ENCODE assay signal across 19 mouse cellular contexts in the genomic region with DNA sequence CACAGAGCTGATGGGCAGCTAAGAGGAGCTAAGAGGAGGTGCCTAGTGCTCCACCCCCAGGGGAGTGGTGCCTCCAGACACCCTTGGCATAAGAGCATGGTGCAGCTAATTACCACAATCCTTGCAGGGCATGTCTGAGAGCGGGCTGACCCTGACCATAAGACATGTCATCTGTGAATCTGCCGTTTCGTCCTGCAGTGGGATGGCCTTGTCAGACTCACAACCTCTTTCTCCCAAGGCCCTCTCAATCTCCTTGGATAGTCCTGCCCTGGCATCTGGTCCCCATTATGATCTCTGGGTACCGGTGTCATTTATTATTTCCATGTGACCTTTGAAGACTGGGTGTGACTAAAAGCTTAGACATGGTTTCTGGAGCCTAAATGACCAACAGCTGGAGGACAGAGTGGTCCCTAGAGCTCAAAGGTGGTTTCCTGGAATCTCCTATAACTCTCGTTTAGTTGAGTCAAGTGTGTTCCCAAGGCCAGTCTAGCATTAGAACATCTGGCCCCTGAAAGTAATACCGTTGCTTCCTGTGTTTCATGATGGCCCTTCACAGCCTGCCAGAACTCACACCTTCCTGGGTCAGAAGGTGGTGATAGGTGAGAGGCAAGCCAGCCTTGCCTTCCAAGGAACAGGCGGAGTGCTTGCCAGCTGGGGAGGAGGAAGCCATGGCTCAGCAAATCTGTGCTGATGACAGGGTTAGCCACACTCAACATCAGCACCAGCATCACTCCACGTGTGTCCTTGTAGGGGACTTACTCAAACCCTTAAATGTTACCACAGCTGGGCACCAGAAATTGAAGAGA. TPM values are rescaled to one million over a fixed set of nuclear protein-coding genes. Genes with fewer than 3 reads are reported as not detected.
A peak's percentile ranks its signal among the peaks of the same experiment; 100 is the strongest.
DNase-seq lines count a peak whose midpoint lies in the region; ATAC-seq and TF ChIP-seq lines count a peak whose summit lies in the region.
"Had no signal": no experiment of that assay in that cellular context is flagged by ENCODE, and none has a peak within 500 bp of the region (broad histone marks: within the 10 kb centered on the region; RNA-seq: fewer than 3 reads in every experiment).

No protein-coding gene starts in this region.

- H3K9ac ChIP-seq in midbrain, embryonic 13.5 days (replicated peaks) = no peak overlapping the region
- H3K9ac ChIP-seq: forebrain, embryonic 12.5 days; hindbrain, embryonic 12.5 days; intestine, embryonic 15.5 days; limb, embryonic 15.5 days; liver, embryonic 15.5 days had no signal

- H3K36me3 ChIP-seq in kidney, adult 2 months (ENCODE audit: control insufficient read depth, insufficient read depth, low read length) = no peaks in the 10 kb centered on the region
- peaks cover 22% of the 10 kb centered on the region for H3K36me3 ChIP-seq in limb, embryonic 10.5 days
- peaks cover 20% of the 10 kb centered on the region for H3K36me3 ChIP-seq in midbrain, embryonic 13.5 days

- 58% methylated on average over 8 of the region's 8 CpGs for WGBS in kidney, adult 2 months
- 23% methylated on average over 8 of the region's 8 CpGs for WGBS in limb, embryonic 10.5 days
- WGBS in midbrain, embryonic 13.5 days = 90% methylated on average over 8 of the region's 8 CpGs

- no peak for TF ChIP-seq POLR2A in kidney, adult 2 months (IDR thresholded peaks at IDR 0.05; ENCODE audit: low read depth, low read length)

- DNase-seq in kidney, adult 2 months = peak; percentile 51
- no peak for DNase-seq in kidney, adult 18-20 months
- DNase-seq in MN1 (ENCODE audit: low spot score) = peak; percentile 70
- DNase-seq in embryo, embryonic 10.5 days (ENCODE audit: low spot score) = peak; percentile 54
- DNase-seq in limb, embryonic 10.5 days (ENCODE audit: low spot score) = peak; percentile 72
- no peak for DNase-seq in heart, postnatal 25 days (ENCODE audit: low spot score)
- DNase-seq: cerebellum, adult 8-10 months; lung, postnatal 10 days; right cerebral cortex, adult 18-20 months; thymus, postnatal 25 days had no signal

- intact Hi-C loops in heart, postnatal 25 days (cut with DNase I) = no loop called here

- no peak overlapping the region for H3K4me3 ChIP-seq in kidney, adult 2 months (ENCODE audit: insufficient read depth, low read depth, low read length)
- H3K4me3 ChIP-seq in limb, embryonic 10.5 days = no peak overlapping the region
- no peak overlapping the region for H3K4me3 ChIP-seq in midbrain, embryonic 13.5 days (replicated peaks)
- H3K4me3 ChIP-seq: forebrain, embryonic 12.5 days; heart, embryonic 10.5 days; hindbrain, embryonic 12.5 days; intestine, embryonic 15.5 days; limb, embryonic 15.5 days; liver, embryonic 15.5 days had no signal

- peaks cover 41% of the 10 kb centered on the region for H3K4me1 ChIP-seq in kidney, adult 2 months (ENCODE audit: control insufficient read depth, insufficient read depth, low read length)
- peaks cover 54% of the 10 kb centered on the region for H3K4me1 ChIP-seq in limb, embryonic 10.5 days
- no peaks in the 10 kb centered on the region for H3K4me1 ChIP-seq in midbrain, embryonic 13.5 days (replicated peaks)
- H3K4me1 ChIP-seq: forebrain, embryonic 12.5 days; hindbrain, embryonic 12.5 days; intestine, embryonic 15.5 days had no signal

- no peak for TF ChIP-seq CTCF in kidney, adult 2 months (conservative IDR thresholded peaks at IDR 0.05; ENCODE audit: insufficient read depth, insufficient read length, low read depth, low read length)

- no peaks in the 10 kb centered on the region for H3K9me3 ChIP-seq in limb, embryonic 10.5 days (replicated peaks)
- no peaks in the 10 kb centered on the region for H3K9me3 ChIP-seq in midbrain, embryonic 13.5 days
- H3K9me3 ChIP-seq: forebrain, embryonic 12.5 days; heart, embryonic 10.5 days; hindbrain, embryonic 12.5 days; intestine, embryonic 15.5 days; limb, embryonic 15.5 days; liver, embryonic 15.5 days had no signal

- H3K27ac ChIP-seq in kidney, adult 2 months (ENCODE audit: insufficient read depth, low read depth, low read length) = no peak overlapping the region
- 0 out of 2 replicates have a peak overlapping the region, but pooled peaks have one; percentile 15 for H3K27ac ChIP-seq in limb, embryonic 10.5 days
- no peak overlapping the region for H3K27ac ChIP-seq in midbrain, embryonic 13.5 days
- H3K27ac ChIP-seq: forebrain, embryonic 12.5 days; heart, embryonic 10.5 days; hindbrain, embryonic 12.5 days; intestine, embryonic 15.5 days; kidney, postnatal 0 days; liver, embryonic 15.5 days had no signal

- H3K27me3 ChIP-seq in kidney, adult 2 months (replicated peaks; ENCODE audit: control insufficient read depth, insufficient read depth, low read length) = no peaks in the 10 kb centered on the region
- no peaks in the 10 kb centered on the region for H3K27me3 ChIP-seq in limb, embryonic 10.5 days (ENCODE audit: low read depth, poor library complexity, severe bottlenecking)
- no peaks in the 10 kb centered on the region for H3K27me3 ChIP-seq in midbrain, embryonic 13.5 days
- H3K27me3 ChIP-seq: forebrain, embryonic 12.5 days; hindbrain, embryonic 12.5 days; intestine, embryonic 15.5 days; limb, embryonic 15.5 days; liver, embryonic 15.5 days had no signal

- ATAC-seq in midbrain, embryonic 13.5 days = no peak
- ATAC-seq: activated CD4-positive, CD25-positive, alpha-beta regulatory T cell, adult 4 months; intestine, embryonic 15.5 days had no signal

- H3K4me2 ChIP-seq in midbrain, embryonic 13.5 days (replicated peaks) = no peak overlapping the region
- H3K4me2 ChIP-seq: forebrain, embryonic 12.5 days; hindbrain, embryonic 12.5 days; intestine, embryonic 15.5 days; limb, embryonic 15.5 days; liver, embryonic 15.5 days had no signal

RNA-seq across cellular contexts. Expression of a gene that starts 46.5 kb away (rescaled TPM):
- polyA plus RNA-seq in kidney, adult 2 months (2012; rRNA removed) = 45.0 and 57.5 TPM in 2 replicates
- polyA plus RNA-seq in limb, embryonic 10.5 days (2016; fragmentation: Nextera tagmentation; extraction: Ambion mirVana) = 10.3 and 13.1 TPM in 2 replicates
- polyA plus RNA-seq in midbrain, embryonic 13.5 days (2015; fragmentation: Nextera tagmentation; extraction: Ambion mirVana) = 21.3 and 26.7 TPM in 2 replicates
- total RNA-seq in heart, postnatal 25 days (2021) = 10 to 100 TPM; 40.2 to 44.4 TPM

Comparison
In these comparisons a context has a peak if more than half of its experiments do, and no peak if none do; other contexts are left out.
1. DNase-seq: peak in kidney, adult 2 months (single experiment), MN1 (single experiment), embryo, embryonic 10.5 days (single experiment) and limb, embryonic 10.5 days (single experiment); none in kidney, adult 18-20 months (single experiment) and heart, postnatal 25 days (single experiment).